Mouse (Mus musculus) hindbrain, embryonic 11.5 days (tissue): ENCODE data around the gene Ppie. TPM values are rescaled to one million over a fixed set of nuclear protein-coding genes. Genes with fewer than 3 reads are reported as not detected.
A peak's percentile ranks its signal among the peaks of the same experiment; 100 is the strongest.

ENCODE experiments used
- ATAC-seq: fragments of 200-750 bp; cut with Nextera tagmentation; 2 replicates; pipeline ENCODE4 v1.8.0; 2017; ENCODE audit warnings: mild to moderate bottlenecking, moderate TSS enrichment, moderate library complexity; ENCODE audit not compliant: low FRiP score
- DNase-seq: peaks from one replicate; pipeline ENCODE4 v3.0.0-alpha.2; 2015; ENCODE audit warnings: low spot score
- H3K27ac ChIP-seq: fragments of 300-500 bp; sonication (generic); 2 replicates; pipeline ENCODE4 v1.5.1; 2014; ENCODE audit warnings: mild to moderate bottlenecking, low read depth, low read length
- H3K27me3 ChIP-seq: fragments of 300-500 bp; sonication (generic); 2 replicates; pipeline ENCODE4 v1.6.1; 2014; ENCODE audit warnings: mild to moderate bottlenecking, low read length, moderate library complexity, mixed read lengths; ENCODE audit not compliant: control insufficient read depth, insufficient read depth
- H3K36me3 ChIP-seq: fragments of 300-500 bp; sonication (generic); 2 replicates; pipeline ENCODE4 v1.6.1; 2014; ENCODE audit warnings: mild to moderate bottlenecking, low read length, moderate library complexity, mixed read lengths; ENCODE audit not compliant: control insufficient read depth, insufficient read depth
- H3K4me1 ChIP-seq: fragments of 300-500 bp; sonication (generic); replicated peaks from 2 replicates; pipeline ENCODE4 v1.6.1; 2014; ENCODE audit warnings: low read length, mixed read lengths; ENCODE audit not compliant: control insufficient read depth, insufficient read depth
- H3K4me2 ChIP-seq: fragments of 300-500 bp; sonication (generic); replicated peaks from 2 replicates; pipeline ENCODE4 v1.6.1; 2014; ENCODE audit warnings: mild to moderate bottlenecking, low read depth, low read length
- H3K4me3 ChIP-seq: fragments of 300-500 bp; sonication (generic); 2 replicates; pipeline ENCODE4 v1.5.1; 2014; ENCODE audit warnings: low read depth, low read length
- H3K9ac ChIP-seq: fragments of 300-500 bp; sonication (generic); 2 replicates; pipeline ENCODE4 v1.6.1; 2014; ENCODE audit warnings: low read depth, low read length
- H3K9me3 ChIP-seq: fragments of 300-500 bp; sonication (generic); 2 replicates; pipeline ENCODE4 v1.6.1; 2016; ENCODE audit warnings: low read length; ENCODE audit not compliant: control insufficient read depth
- WGBS: fragments of 180-500 bp; shearing (Covaris S2); extraction: QIAGEN DNeasy Blood & Tissue Kit; methylation state at CpG from one replicate; pipeline ENCODE4 v1.1.7; 2014; 5-methylcytosine and 5-hydroxymethylcytosine counted together
- polyA plus RNA-seq: library from polyadenylated mRNA; unstranded; fragments of >200 nt; fragmentation: Nextera tagmentation; extraction: Ambion mirVana; gene quantifications from 2 replicates; pipeline ENCODE4 v1.2.1, GENCODE M21; 2014

Gene Ppie
- polyA plus RNA-seq, 1 experiment from 2014 or later, result 106 TPM

DNA sequence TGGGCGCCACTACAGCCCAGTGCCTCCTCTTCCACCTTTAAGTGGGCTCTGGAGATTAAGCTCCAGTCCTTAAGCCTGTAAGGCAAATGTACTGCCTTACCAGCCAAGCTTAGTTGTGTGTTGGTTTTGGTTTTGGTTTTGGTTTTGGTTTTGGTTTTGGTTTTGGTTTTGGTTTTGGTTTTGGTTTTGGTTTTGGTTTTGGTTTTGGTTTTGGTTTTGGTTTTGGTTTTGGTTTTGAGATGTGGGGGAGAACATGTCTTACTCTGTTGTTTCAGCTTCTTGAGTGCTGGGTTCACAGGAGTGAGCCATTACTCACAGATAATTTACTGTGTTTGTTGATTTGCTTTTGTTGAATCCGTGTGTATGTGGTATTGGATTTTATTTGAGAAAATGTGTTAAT, 54.5 kb downstream of the Ppie start:
- Histone ChIP-seq H3K36me3 (no peaks in the 10 kb centered on the region), H3K27me3 (no peaks in the 10 kb centered on the region; the same call in 1 of the 2 replicates), H3K9me3 (no peaks in the 10 kb centered on the region), H3K27ac (no peak overlapping the region), H3K4me3 (no peak overlapping the region), H3K4me1 (no peaks in the 10 kb centered on the region), H3K4me2 (no peak overlapping the region), H3K9ac (no peak overlapping the region)
- DNase-seq (no peak), ATAC-seq (no peak)
- 69% methylated on average over 2 of the region's 2 CpGs for WGBS

DNA sequence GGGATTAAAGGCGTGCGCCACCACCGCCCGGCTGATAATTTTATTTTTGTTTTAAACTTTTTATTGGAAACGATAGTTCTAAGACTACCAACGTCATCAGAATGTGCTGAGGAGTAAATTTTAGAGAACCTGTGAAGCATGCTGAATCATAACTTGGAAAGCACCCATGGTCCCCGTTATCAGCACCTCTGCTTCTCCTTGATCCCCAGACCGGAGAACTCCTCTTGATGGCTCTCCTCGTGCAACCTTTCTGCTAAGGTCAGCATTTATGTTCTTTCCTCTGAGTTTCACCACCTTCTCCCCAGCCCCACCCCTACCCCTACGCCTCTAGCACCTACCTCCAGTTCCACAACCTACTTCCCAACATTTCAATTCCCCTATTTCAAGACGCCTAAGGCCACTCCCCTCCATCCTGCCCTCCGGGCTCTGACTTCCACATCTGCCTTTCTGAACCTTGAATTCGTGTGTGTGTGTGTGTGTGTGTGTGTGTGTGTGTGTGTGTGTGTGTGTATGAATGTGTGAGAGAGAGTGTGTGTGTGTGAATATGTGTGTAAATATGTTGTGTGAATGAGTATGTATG, 56.3 kb downstream of the Ppie start:
- ATAC-seq (no peak), DNase-seq (no peak)
- H3K4me2 ChIP-seq, result no peak overlapping the region
- no peak overlapping the region for H3K4me3 ChIP-seq
- no peaks in the 10 kb centered on the region for H3K9me3 ChIP-seq
- no peak overlapping the region for H3K9ac ChIP-seq
- H3K4me1 ChIP-seq, result no peaks in the 10 kb centered on the region
- no peaks in the 10 kb centered on the region for H3K36me3 ChIP-seq
- H3K27ac ChIP-seq, result no peak overlapping the region
- 69% methylated on average over 13 of the region's 13 CpGs for WGBS
- no peaks in the 10 kb centered on the region; the same call in 1 of the 2 replicates for H3K27me3 ChIP-seq

DNA sequence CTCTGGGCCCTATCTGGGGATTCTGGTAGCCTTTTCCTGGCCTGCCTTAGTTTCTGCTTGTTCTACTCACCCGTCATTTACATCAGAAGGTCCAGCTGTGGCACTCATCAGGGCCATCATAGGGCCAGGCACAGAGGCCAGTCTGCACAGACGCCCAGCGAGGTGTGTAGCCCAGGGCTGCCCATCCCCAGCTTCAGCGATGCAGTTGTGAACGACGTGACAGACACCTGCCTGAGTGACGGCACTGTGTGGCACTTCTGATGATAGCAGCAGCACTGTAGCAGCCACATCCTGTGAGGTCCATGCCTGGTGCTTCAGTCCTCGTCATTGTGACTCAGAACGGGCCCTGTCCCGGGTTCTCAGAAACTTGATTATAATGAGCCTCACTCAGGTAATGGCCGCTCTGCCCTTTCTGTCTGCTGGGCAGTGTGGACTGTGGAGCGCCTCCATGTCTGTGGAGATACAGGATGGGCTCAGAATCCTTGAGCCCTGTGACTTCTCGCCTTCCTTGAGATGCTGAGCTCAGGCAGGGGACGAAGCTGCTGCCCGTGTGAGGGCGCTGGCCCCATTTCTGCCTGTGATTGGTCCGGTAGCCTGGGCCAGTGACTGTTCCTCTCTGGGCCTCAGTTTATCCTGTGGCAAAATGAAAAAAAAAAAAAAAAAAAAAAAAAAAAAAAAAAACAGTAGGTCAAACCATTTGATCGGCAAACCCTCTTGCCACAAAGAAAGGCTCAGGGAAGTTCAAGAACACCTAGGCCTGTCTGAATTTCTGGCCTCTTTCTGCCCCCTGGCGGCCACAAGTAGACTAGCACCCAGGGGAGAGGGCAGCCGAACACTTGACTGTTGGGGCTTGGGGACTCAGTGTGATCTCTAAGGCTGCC, 57.2 kb downstream of the Ppie start:
- Histone ChIP-seq H3K4me3 (no peak overlapping the region), H3K4me1 (no peaks in the 10 kb centered on the region), H3K27ac (no peak overlapping the region), H3K9ac (no peak overlapping the region), H3K4me2 (no peak overlapping the region), H3K9me3 (no peaks in the 10 kb centered on the region), H3K27me3 (no peaks in the 10 kb centered on the region; the same call in 1 of the 2 replicates), H3K36me3 (no peaks in the 10 kb centered on the region)
- WGBS, result 74% methylated on average over 20 of the region's 20 CpGs
- peak; percentile 71 for ATAC-seq
- DNase-seq, result peak; percentile 80

DNA sequence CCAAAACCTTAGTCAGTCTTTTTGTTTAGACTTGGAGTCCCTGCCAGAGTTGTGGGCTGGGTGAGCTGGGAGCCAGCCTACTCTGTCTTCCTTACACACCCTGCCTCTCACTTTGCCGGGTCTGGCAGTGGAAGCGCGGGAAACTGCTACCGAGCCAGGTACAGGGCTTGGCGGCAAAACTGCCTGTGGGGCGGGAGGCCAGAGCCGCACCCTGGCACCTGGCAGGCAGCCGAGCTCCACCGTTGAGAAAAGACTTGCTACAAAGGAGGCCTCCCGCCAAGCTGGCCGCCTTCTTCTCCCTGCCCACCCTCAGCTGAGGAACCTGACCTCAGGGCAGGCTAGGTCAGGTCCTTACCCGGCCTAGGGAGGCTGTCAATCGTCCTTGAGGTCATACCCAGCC, 59.0 kb downstream of the Ppie start:
- no peaks in the 10 kb centered on the region; the same call in 1 of the 2 replicates for H3K27me3 ChIP-seq
- WGBS, result 43% methylated on average over 13 of the region's 13 CpGs
- ATAC-seq (no peak), DNase-seq (no peak)
- H3K9ac ChIP-seq, result no peak overlapping the region
- H3K4me3 ChIP-seq, result no peak overlapping the region
- H3K36me3 ChIP-seq, result no peaks in the 10 kb centered on the region
- H3K4me1 ChIP-seq, result no peaks in the 10 kb centered on the region
- H3K27ac ChIP-seq, result no peak overlapping the region
- no peak overlapping the region for H3K4me2 ChIP-seq
- H3K9me3 ChIP-seq, result no peaks in the 10 kb centered on the region

DNA sequence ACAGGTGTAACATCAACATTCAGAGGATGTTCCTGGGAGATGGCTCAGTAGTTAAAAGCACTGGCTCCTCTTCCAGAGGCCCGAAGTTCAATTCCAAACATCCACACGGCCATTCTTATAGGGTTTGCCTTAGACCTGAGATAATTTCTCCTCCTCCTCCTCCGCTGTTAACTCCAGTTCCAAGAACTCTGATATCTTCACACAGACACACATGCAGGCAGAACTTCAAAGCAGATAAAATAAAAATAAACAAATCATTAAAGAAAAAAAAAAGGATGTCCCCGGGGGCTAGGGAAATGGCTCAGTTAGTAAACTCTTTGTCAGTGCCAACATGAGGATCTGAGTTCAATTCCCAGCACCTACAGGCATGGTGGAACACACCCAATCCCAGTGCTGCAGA, 61.5 kb downstream of the Ppie start:
- no peak overlapping the region for H3K9ac ChIP-seq
- no peak for DNase-seq
- no peaks in the 10 kb centered on the region for H3K4me1 ChIP-seq
- no peak overlapping the region for H3K4me2 ChIP-seq
- H3K27me3 ChIP-seq, result no peaks in the 10 kb centered on the region; the same call in 1 of the 2 replicates
- no peaks in the 10 kb centered on the region for H3K36me3 ChIP-seq
- no peak overlapping the region for H3K4me3 ChIP-seq
- ATAC-seq, result no peak
- H3K9me3 ChIP-seq, result no peaks in the 10 kb centered on the region
- 87% methylated on average over 4 of the region's 4 CpGs for WGBS
- H3K27ac ChIP-seq, result no peak overlapping the region

Other genes with a start within 250 kb of the Ppie start
- gene Mfsd2a, start 178.8 kb downstream of the Ppie start, polyA plus RNA-seq, result 25.2 and 27.0 TPM in 2 replicates
- gene Mycl, start 144.3 kb downstream of the Ppie start, polyA plus RNA-seq, result 76.1 and 92.7 TPM in 2 replicates
- gene Trit1, start 123.4 kb downstream of the Ppie start, polyA plus RNA-seq, result 24.4 and 26.6 TPM in 2 replicates
- 0.20 TPM in 1 of 2 replicates, not detected in the other for gene Bmp8b, start 34.8 kb downstream of the Ppie start, polyA plus RNA-seq
- 0.13 and 0.28 TPM in 2 replicates for gene Oxct2b, start 23.7 kb downstream of the Ppie start, polyA plus RNA-seq
- 1.1 and 1.5 TPM in 2 replicates for gene Hpcal4, start 43.3 kb upstream of the Ppie start, polyA plus RNA-seq
- not detected in 2 replicates for gene Nt5c1a, start 61.6 kb upstream of the Ppie start, polyA plus RNA-seq
- gene Heyl, start 93.6 kb upstream of the Ppie start, polyA plus RNA-seq, result 10.5 and 14.2 TPM in 2 replicates
- gene Pabpc4, start 122.4 kb upstream of the Ppie start, polyA plus RNA-seq, result 38.0 and 47.1 TPM in 2 replicates
- not detected in 2 replicates for gene Oxct2a, start 183.7 kb upstream of the Ppie start, polyA plus RNA-seq
- 0.06 and 0.13 TPM in 2 replicates for gene Bmp8a, start 203.3 kb upstream of the Ppie start, polyA plus RNA-seq